Mouse (Mus musculus): ENCODE measurements at regions not wholly inside any gene's neighbourhood (a gene's known extent, or its start where the extent isn't known, plus 50 kb on each side); places are given as distances from the start of the nearest gene placed in this dataset.

- TF ChIP-seq CTCF (conservative IDR thresholded peaks at IDR 0.05), result no peak
- Histone ChIP-seq H3K27ac (peak overlapping the region; percentile 69), H3K4me3 (no peak overlapping the region)
- DNase-seq (ENCODE audit: low spot score in 2 of 2), result peak in 1 of 2 experiments; percentile 19
Observed at GRCm38 (mm10) chr2:48718261-48718660, 95.6 kb upstream of the Acvr2a start.

DNA sequence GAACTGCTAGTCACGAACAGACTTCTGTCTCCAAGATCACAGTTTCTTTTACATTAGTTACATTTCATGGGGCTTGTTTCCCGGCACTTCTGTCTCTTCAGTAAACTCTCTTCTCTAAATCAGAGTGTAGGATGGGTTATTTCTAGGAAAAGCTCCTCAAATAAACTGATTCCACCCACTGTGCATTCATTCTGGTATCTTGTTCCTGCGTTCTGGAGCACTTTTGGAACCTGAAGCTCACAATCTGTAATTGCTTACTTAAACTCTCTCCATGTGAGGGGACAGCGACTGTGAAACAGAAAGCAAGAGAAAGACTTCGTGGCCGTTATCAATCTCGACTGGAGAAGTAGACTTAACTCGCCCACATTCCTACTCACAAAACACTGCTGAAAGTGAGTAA lies 83.1 kb upstream of the Acvr2a start:
- no peak for DNase-seq (ENCODE audit: low spot score in 2 of 2)
- no peak overlapping the region for H3K27ac ChIP-seq

DNA sequence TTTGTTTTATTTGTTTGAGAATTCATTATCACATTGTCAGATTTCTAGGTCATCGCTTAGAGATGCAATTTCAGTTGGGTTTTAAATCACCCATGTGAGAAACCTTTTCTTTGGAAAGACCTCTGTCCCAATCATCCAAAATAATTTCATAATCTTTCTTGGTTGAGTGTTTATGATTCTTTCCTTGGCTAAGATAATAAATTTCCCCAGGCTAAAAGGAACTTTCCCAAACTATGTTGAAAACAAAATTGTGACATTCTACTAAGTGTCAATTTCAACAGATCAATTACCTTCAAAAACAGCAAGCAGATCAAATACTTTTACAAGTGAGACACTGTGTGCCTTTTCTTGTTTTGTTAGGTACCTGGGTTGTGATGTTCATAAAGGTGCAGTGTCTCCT lies 80.0 kb upstream of the Acvr2a start:
- no peak for DNase-seq (ENCODE audit: low spot score in 2 of 2)
- Histone ChIP-seq H3K27ac (no peak overlapping the region), H3K4me3 (no peak overlapping the region)
- TF ChIP-seq CTCF (conservative IDR thresholded peaks at IDR 0.05), result no peak

More for the DNA sequence above, 83.1 kb upstream of the Acvr2a start:
- TF ChIP-seq CTCF (conservative IDR thresholded peaks at IDR 0.05), result no peak
- H3K4me3 ChIP-seq, result no peak overlapping the region; the same call in 1 of the 2 replicates

- no peak for TF ChIP-seq CTCF (conservative IDR thresholded peaks at IDR 0.05)
- H3K4me3 ChIP-seq, result no peak overlapping the region
Observed at GRCm38 (mm10) chr2:48734521-48734920, 79.4 kb upstream of the Acvr2a start.

GRCm38 (mm10) chr2:48736312-48736711 lies 77.6 kb upstream of the Acvr2a start:
- no peak for DNase-seq (ENCODE audit: low spot score in 2 of 2)
- Histone ChIP-seq H3K27ac (no peak overlapping the region), H3K4me3 (no peak overlapping the region)
- TF ChIP-seq CTCF (conservative IDR thresholded peaks at IDR 0.05), result no peak

More at GRCm38 (mm10) chr2:48734521-48734920, 79.4 kb upstream of the Acvr2a start:
- no peak overlapping the region for H3K27ac ChIP-seq
- no peak for DNase-seq (ENCODE audit: low spot score in 2 of 2)
